Mouse (Mus musculus): ENCODE results near the gene Acad10. TPM values are rescaled to one million over a fixed set of nuclear protein-coding genes. Genes with fewer than 3 reads are reported as not detected.
"Not testable (repeated sequence)": the region's sequence is repeated elsewhere in the genome, so short reads cannot be mapped to it uniquely, and the experiment has no call there.

The Acad10 gene
- polyA plus RNA-seq, 1 experiment from 2014 or later = 3.2 TPM

DNA sequence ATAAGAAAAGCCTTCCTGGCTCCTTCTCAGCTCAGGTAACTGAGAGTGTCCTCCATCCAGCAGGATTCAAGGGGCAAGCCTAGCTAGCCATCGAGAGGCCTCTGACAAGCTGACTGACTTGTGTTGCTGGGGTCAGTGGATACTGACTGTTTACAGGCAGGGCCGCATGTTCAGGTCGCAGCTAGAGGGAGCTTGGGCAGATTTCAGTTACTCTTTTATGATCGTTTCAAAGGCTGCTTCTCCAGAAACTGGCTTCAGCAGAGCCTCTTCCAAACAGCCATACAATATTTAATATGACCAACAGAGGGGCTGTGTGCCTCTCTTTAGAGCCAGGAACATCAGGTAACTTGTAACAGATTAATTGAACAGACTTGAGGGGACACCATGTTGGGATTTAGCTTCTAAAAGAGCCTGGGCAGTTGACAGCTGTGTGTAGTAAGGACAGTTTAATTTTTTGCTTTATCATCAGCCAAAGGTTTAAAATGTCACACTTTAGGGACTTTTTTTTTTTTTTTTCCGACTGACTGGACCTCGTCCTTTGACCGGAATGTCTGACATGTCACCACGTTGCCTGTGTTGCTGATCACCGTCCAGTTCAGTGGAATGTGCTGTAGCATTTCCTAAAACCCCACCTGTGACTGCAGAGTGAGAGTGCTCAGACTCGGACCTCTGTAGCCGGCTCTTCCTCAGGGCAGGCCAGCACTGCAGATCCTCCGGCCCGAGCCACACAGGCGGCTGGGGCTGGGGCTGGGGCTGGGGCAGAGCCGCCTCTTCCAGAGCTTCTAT is 26.0 kb upstream of the Acad10 start:
- Histone ChIP-seq H3K9me3 (replicated peaks) (no peaks in the 10 kb centered on the region), H3K27ac (replicated peaks) (peak overlapping the region; percentile 45), H3K36me3 (replicated peaks) (peaks cover 61% of the 10 kb centered on the region), H3K4me2 (no peak overlapping the region), H3K9ac (no peak overlapping the region), H3K4me3 (replicated peaks) (no peak overlapping the region), H3K27me3 (no peaks in the 10 kb centered on the region), H3K4me1 (replicated peaks) (peaks cover 10% of the 10 kb centered on the region; the same call in 1 of the 2 replicates)
- WGBS (ENCODE audit: insufficient replicate concordance) = 72% methylated on average over 15 of the region's 15 CpGs
- ATAC-seq (ENCODE audit: insufficient read depth) = peak; percentile 20; the same call in 1 of the 2 replicates

DNA sequence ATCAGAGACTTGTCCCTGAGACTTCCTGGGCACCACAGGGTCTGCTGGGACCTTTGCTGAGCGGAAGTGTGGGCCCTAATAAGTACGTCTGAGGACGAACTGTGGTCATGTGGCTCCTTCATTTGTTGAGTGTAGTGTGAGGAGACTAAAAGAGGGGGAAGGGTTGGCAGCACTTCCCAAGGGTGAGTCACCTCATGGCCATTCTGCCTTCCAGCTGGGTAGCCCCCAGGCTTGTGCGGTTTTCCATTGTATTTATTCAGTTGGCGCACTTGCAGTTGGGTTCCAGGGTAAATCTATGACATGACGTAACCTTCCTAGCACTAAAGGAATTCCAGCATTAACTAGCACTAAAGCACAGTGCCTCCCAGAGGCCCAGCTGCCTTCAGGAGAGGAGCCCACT is 25.2 kb upstream of the Acad10 start:
- Histone ChIP-seq H3K27ac (replicated peaks) (0 out of 2 replicates have a peak overlapping the region, but pooled peaks have one; percentile 29), H3K36me3 (replicated peaks) (peaks cover 69% of the 10 kb centered on the region), H3K4me3 (replicated peaks) (no peak overlapping the region), H3K9me3 (replicated peaks) (no peaks in the 10 kb centered on the region), H3K27me3 (no peaks in the 10 kb centered on the region), H3K4me1 (replicated peaks) (peaks cover 8% of the 10 kb centered on the region; the same call in 1 of the 2 replicates), H3K9ac (no peak overlapping the region), H3K4me2 (no peak overlapping the region)
- 79% methylated on average over 6 of the region's 6 CpGs for WGBS (ENCODE audit: insufficient replicate concordance)
- no peak for ATAC-seq (ENCODE audit: insufficient read depth)

DNA sequence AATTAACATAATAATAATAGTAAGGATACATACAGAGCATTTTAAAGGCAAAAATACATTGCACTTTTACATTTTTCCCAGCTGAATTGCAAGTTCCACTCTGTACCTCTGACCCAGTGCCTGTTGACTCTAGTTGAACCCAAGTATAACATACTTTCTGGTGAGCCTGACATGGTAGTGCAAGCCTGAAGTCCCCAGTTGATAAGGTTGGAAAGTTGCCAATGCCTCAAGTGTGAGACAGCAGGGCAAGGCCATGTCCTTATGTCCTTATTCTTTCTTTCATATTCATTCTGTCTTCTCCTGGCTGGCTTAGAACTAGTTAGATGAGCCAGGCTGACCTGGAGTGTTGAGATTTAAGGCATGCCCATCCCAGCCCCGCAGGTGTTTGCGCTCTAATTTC is 21.9 kb upstream of the Acad10 start:
- Histone ChIP-seq H3K27ac (replicated peaks) (no peak overlapping the region), H3K4me2 (no peak overlapping the region), H3K9me3 (replicated peaks) (no peaks in the 10 kb centered on the region), H3K36me3 (replicated peaks) (peaks cover 98% of the 10 kb centered on the region), H3K4me1 (replicated peaks) (no peaks in the 10 kb centered on the region), H3K4me3 (replicated peaks) (no peak overlapping the region), H3K27me3 (no peaks in the 10 kb centered on the region), H3K9ac (no peak overlapping the region)
- ATAC-seq (ENCODE audit: insufficient read depth) = no peak
- WGBS (ENCODE audit: insufficient replicate concordance) = 97% methylated on average over 2 of the region's 2 CpGs

DNA sequence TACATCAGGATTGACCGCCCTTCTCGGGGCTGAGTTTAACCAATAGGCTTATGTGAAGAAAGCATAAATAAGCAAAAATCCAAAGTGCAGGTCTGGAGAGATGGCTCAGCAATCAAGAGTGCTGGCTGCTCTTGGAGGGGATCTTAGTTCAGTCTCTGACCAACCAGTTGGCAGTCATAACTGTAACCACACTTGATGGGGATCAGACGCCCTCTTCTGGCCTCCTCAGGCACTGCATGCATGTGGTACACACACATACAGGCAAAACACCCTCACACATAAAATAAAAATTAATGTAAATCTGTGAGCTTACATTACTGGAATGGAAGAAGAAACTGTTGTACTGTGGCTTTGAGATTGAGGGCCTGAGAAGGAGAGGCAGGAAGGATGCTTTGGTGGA is 10.1 kb upstream of the Acad10 start:
- Histone ChIP-seq H3K4me2 (no peak overlapping the region), H3K4me3 (replicated peaks) (no peak overlapping the region), H3K27ac (replicated peaks) (no peak overlapping the region), H3K9me3 (replicated peaks) (no peaks in the 10 kb centered on the region), H3K4me1 (replicated peaks) (no peaks in the 10 kb centered on the region), H3K36me3 (replicated peaks) (peaks cover 76% of the 10 kb centered on the region), H3K27me3 (no peaks in the 10 kb centered on the region), H3K9ac (no peak overlapping the region)
- WGBS (ENCODE audit: insufficient replicate concordance) = 79% methylated on average over 3 of the region's 3 CpGs
- no peak for ATAC-seq (ENCODE audit: insufficient read depth)

DNA sequence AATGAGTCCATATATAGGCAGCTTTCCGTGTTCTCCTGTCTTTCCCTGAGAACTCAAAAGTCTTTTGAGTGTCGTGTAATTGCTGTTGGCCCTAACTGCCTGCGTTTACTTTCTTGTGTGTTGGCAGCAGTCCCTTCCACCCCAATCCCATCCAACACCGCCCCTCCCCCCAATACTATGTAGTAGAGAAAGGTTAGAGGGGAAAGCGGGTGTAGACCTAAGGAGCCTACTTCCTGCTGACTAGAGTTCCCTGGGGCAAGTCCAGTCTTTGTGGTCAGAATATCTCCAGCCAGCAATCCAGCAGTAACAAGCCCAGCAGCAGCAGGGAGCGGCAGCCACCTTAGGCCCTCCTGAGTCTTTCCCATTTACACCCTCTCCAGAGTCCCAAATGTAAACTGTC is 8.1 kb upstream of the Acad10 start:
- Histone ChIP-seq H3K4me3 (replicated peaks) (no peak overlapping the region), H3K36me3 (replicated peaks) (peaks cover 75% of the 10 kb centered on the region), H3K4me2 (no peak overlapping the region), H3K9ac (no peak overlapping the region), H3K4me1 (replicated peaks) (peaks cover 4% of the 10 kb centered on the region; the same call in 1 of the 2 replicates), H3K27ac (replicated peaks) (no peak overlapping the region), H3K9me3 (replicated peaks) (no peaks in the 10 kb centered on the region), H3K27me3 (no peaks in the 10 kb centered on the region)
- WGBS (ENCODE audit: insufficient replicate concordance) = 74% methylated on average over 6 of the region's 6 CpGs
- ATAC-seq (ENCODE audit: insufficient read depth) = no peak

DNA sequence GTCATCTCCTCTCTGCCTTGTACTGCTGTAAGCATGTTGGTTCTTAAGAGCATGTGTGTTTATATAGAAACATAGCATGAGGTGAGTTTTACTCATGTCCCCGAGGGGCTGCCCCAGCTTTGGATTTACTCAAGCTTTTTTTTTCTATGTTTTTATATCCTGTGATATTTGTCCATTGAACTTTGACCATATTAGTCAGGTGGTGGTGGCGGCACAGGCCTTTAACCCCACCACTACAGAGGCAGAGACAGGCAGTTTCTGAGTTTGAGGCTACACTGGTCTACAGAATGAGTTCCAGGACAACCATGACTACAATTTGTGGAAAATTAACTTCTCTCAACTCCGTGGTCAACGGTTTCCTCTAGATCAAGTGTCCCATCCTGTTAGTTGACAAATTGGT is 6.8 kb upstream of the Acad10 start:
- WGBS (ENCODE audit: insufficient replicate concordance) = 61% methylated on average over 4 of the region's 4 CpGs
- Histone ChIP-seq H3K9me3 (replicated peaks) (no peaks in the 10 kb centered on the region), H3K27me3 (no peaks in the 10 kb centered on the region), H3K4me3 (replicated peaks) (no peak overlapping the region), H3K9ac (no peak overlapping the region), H3K4me2 (no peak overlapping the region), H3K4me1 (replicated peaks) (peaks cover 9% of the 10 kb centered on the region), H3K27ac (replicated peaks) (no peak overlapping the region), H3K36me3 (replicated peaks) (peaks cover 75% of the 10 kb centered on the region)
- ATAC-seq (ENCODE audit: insufficient read depth) = no peak

DNA sequence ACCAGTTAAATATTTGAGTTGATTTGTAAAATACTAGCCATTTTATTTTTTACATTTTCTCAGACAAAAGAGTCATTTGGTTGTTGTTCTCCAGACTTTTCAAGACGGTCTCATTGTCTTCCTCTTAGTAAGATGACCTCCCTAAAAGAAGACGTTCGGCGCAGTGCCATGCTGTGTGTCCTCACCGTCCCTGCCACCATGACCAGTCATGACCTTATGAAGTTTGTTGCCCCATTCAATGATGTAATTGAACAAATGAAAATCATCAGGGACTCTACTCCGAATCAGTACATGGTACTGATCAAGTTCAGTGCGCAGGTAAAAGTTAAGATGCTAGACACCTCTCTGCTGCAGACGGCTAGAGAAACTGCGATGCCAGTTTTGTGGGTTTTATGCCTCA is 4.7 kb upstream of the Acad10 start:
- Histone ChIP-seq H3K4me1 (replicated peaks) (peaks cover 23% of the 10 kb centered on the region), H3K27ac (replicated peaks) (no peak overlapping the region), H3K4me2 (no peak overlapping the region), H3K9me3 (replicated peaks) (no peaks in the 10 kb centered on the region), H3K9ac (no peak overlapping the region), H3K36me3 (replicated peaks) (peaks cover 71% of the 10 kb centered on the region), H3K4me3 (replicated peaks) (no peak overlapping the region), H3K27me3 (no peaks in the 10 kb centered on the region)
- 90% methylated on average over 9 of the region's 9 CpGs for WGBS (ENCODE audit: insufficient replicate concordance)
- no peak for ATAC-seq (ENCODE audit: insufficient read depth)

DNA sequence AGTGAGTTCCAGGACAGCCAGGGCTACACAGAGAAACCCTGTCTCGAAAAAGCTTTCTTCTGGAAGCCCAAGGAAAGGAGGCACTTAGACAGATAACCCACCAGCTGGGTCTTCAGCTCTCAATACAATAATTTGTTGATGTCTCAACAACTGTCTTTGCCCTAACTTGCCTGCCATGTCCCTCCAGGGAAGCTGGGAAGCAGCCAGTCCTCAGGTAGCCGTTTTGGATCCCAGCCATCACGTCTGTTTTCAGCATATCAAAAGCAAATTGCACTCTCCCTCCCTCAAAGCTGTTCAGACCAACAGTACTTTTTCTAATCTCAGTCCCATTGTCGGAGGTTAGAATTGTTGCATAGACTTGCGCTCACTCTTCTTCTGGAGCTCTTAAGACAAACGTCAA is 3.8 kb upstream of the Acad10 start:
- Histone ChIP-seq H3K9me3 (replicated peaks) (no peaks in the 10 kb centered on the region), H3K36me3 (replicated peaks) (peaks cover 66% of the 10 kb centered on the region), H3K27ac (replicated peaks) (no peak overlapping the region), H3K4me3 (replicated peaks) (no peak overlapping the region), H3K27me3 (no peaks in the 10 kb centered on the region), H3K4me2 (no peak overlapping the region), H3K9ac (no peak overlapping the region), H3K4me1 (replicated peaks) (peaks cover 29% of the 10 kb centered on the region)
- WGBS (ENCODE audit: insufficient replicate concordance) = 83% methylated on average over 6 of the region's 6 CpGs
- no peak for ATAC-seq (ENCODE audit: insufficient read depth)

DNA sequence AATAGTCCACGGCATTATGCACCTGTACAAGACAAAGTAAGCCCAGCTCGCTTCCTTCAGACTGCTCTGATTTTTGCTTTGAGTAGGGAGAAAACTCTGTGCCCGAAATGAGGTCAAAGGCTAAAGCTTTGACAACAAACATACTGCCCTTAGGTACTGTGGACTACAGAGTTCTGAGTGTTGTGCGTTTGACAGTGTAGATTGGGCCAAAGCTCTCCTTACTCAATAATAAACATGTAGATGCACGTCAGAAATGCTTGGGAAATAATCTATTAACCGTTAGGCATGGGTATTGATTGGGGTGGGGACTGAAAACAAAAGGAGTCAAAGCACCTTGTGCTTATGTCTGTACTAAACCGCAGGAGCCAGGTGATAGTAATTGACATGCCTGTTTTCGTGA is 3.1 kb upstream of the Acad10 start:
- no peak overlapping the region for H3K9ac ChIP-seq
- 77% methylated on average over 8 of the region's 8 CpGs for WGBS (ENCODE audit: insufficient replicate concordance)
- H3K4me1 ChIP-seq (replicated peaks) = peaks cover 29% of the 10 kb centered on the region

DNA sequence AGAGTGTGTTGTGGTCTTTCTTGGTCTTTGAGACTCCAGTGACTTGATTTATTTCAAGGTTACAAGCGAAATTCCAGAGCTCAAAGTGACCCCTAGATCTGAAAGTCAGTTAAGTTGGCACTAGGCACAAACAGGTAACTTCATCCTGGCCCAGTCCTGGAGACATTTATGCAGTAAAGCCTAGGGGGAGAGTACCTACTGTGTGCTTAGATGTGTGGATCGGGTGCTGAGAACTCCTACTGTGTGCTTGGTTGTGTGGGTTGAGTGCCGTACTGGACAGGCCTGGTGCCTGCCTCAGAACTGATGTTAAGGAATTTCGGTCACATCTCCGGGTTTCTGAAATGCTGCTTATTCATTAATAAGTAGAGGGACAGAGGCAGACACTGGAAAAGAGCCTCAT is 1.2 kb upstream of the Acad10 start:
- Histone ChIP-seq H3K4me3 (replicated peaks) (peak overlapping the region; percentile 96), H3K9me3 (replicated peaks) (no peaks in the 10 kb centered on the region), H3K27ac (replicated peaks) (0 out of 2 replicates have a peak overlapping the region, but pooled peaks have one; percentile 38), H3K9ac (peak overlapping the region; percentile 98), H3K36me3 (replicated peaks) (peaks cover 47% of the 10 kb centered on the region), H3K27me3 (no peaks in the 10 kb centered on the region), H3K4me1 (replicated peaks) (peaks cover 29% of the 10 kb centered on the region), H3K4me2 (peak overlapping the region; percentile 94)
- 85% methylated on average over 5 of the region's 5 CpGs for WGBS (ENCODE audit: insufficient replicate concordance)
- ATAC-seq (ENCODE audit: insufficient read depth) = no peak

More for the DNA sequence above, 3.1 kb upstream of the Acad10 start:
- Histone ChIP-seq H3K36me3 (replicated peaks) (peaks cover 61% of the 10 kb centered on the region), H3K27me3 (no peaks in the 10 kb centered on the region), H3K27ac (replicated peaks) (no peak overlapping the region), H3K4me2 (no peak overlapping the region), H3K4me3 (replicated peaks) (no peak overlapping the region), H3K9me3 (replicated peaks) (no peaks in the 10 kb centered on the region)
- no peak for ATAC-seq (ENCODE audit: insufficient read depth)

DNA sequence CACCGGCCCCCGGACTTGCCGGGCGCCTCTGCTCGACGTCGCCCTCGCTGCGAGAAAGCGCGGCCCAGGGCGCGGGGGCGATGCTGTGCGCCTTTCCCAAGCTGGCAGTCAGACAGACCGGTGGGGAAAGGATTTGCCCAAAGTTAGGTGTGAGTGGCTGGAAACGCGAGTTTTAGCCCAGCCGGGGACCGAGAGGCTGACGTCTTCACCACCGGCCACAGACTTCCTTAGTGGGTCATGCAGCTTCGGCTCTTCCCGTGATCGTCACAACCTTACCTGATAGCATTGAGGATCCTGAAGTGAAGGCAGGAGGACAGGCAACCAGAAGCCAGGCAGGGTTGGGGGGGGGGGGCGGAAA is 562 bp upstream of the Acad10 start:
- Histone ChIP-seq H3K4me2 (peak overlapping the region; percentile 94), H3K4me3 (replicated peaks) (peak overlapping the region; percentile 96), H3K36me3 (replicated peaks) (peaks cover 41% of the 10 kb centered on the region), H3K9ac (peak overlapping the region; percentile 98), H3K27me3 (no peaks in the 10 kb centered on the region), H3K27ac (replicated peaks) (peak overlapping the region; percentile 83), H3K4me1 (replicated peaks) (peaks cover 29% of the 10 kb centered on the region), H3K9me3 (replicated peaks) (no peaks in the 10 kb centered on the region)
- under 1% methylated on average over 26 of the region's 26 CpGs for WGBS (ENCODE audit: insufficient replicate concordance)
- peak; percentile 32 for ATAC-seq (ENCODE audit: insufficient read depth)

DNA sequence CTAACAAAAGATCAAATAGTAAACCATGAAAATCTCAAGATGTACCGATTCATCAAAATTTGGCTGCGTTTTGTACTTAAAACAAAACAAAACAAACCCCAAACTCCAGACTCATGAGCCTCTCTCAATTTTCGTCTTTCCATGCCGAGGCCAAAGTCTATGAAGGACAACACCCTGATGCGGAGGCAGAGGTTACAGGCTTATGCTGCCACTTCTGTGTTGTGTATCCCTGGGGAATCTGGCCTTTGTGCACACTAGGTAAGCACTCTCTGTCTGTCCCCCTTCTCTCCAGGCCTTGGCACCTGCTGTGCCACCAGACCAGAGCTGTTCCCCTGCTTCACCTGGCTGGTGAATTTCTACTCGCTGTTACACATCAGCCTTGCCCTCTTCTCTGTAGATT is 2.7 kb downstream of the Acad10 start:
- H3K9ac ChIP-seq = not testable (repeated sequence)

More for the DNA sequence above, 2.7 kb downstream of the Acad10 start:
- not testable (repeated sequence) for H3K4me2 ChIP-seq; H3K9me3 ChIP-seq (replicated peaks); H3K4me3 ChIP-seq (replicated peaks); H3K27me3 ChIP-seq; H3K27ac ChIP-seq (replicated peaks); ATAC-seq (ENCODE audit: insufficient read depth)
- peaks cover 25% of the 10 kb centered on the region for H3K4me1 ChIP-seq (replicated peaks)
- WGBS (ENCODE audit: insufficient replicate concordance) = 77% methylated on average over 6 of the region's 6 CpGs
- peaks cover 10% of the 10 kb centered on the region for H3K36me3 ChIP-seq (replicated peaks)
